Comparison of ENCODE assay signal across 8 mouse cellular contexts in the genomic region with DNA sequence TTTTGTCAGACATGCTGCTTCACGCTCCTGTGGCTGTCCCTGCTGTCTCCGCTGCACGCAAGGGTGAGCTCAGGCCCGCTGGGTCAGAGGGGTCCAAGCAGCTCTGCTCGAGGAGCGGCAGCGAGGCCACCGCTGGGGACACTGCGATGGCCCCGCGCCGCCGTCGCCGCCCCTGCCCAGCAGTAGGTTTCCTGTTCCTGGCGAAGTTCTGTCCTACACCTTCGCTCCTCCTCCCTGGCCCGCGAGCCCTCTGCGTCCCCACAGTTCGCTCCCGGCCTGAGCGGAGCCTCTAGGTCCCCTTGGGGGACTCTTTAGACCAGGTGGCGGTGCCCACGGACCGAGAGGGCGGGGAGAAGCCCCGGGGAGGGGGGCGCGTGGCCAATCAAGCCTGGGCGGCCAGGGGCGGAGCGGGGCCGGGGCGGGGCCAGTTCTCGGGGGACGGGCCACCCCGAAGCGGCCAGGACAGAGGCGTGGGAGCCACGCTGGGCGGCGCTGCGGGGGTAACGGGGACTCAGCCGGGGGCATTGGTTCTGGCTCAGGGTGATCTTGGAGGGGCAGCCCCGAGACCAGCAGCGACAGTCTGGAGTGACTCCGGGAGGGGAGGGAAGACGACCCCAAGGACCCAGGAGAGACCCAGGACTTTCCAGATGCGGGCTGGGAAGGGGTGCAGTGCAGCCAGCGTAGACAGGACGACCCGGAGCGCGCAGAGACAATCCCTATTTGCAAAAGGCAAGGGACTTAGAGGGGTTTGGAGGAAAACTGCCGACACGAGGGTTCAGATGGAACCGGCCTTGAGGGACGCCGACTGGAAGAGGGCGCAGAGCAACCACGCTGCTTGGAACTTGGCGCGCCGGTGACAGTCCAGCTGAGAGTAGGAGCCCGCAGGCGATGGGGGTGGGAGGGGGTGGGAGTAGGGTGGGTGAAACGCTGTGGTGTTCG. TPM values are rescaled to one million over a fixed set of nuclear protein-coding genes. Genes with fewer than 3 reads are reported as not detected.
DNase-seq lines count a peak whose midpoint lies in the region.

Itpr2 (minus strand) TSS at position 358 of the 939 bp plus-strand sequence.

- no peaks in the 10 kb centered on the region for H3K36me3 ChIP-seq in hindbrain, embryonic 10.5 days

- H3K27me3 ChIP-seq in hindbrain, embryonic 10.5 days (ENCODE audit: insufficient read depth, poor library complexity, severe bottlenecking) = peaks cover 47% of the 10 kb centered on the region

- peak within 1 kb of the TSS; percentile 78 for H3K4me3 ChIP-seq in hindbrain, embryonic 10.5 days

- DNase-seq in Muller cell, postnatal 12 days (ENCODE audit: inconsistent ontology term) = peak; percentile 96
- DNase-seq in cerebellum, adult 9-11 months = peak; percentile 66
- peak; percentile 11 to 70 for DNase-seq in frontal cortex, adult 2 months (ENCODE audit: extremely low spot score in 1 of 2, low spot score in 1 of 2)
- peak; percentile 82 for DNase-seq in hindbrain, embryonic 10.5 days (ENCODE audit: low spot score)
- peak; percentile 72 to 80 for DNase-seq in layer of hippocampus, postnatal 14 days (ENCODE audit: low spot score in 2 of 2)
- peak; percentile 95 for DNase-seq in lung, postnatal 14 days
- DNase-seq in ovary, postnatal 36 days (ENCODE audit: low spot score) = peak; percentile 93
- peak; percentile 91 to 92 for DNase-seq in thymus, postnatal 36 days

- no peaks in the 10 kb centered on the region for H3K9me3 ChIP-seq in hindbrain, embryonic 10.5 days

- H3K4me1 ChIP-seq in hindbrain, embryonic 10.5 days (replicated peaks) = peaks cover 21% of the 10 kb centered on the region

- peak within 1 kb of the TSS; percentile 84 for H3K27ac ChIP-seq in hindbrain, embryonic 10.5 days

- under 1% methylated on average over 70 of the region's 70 CpGs for WGBS in hindbrain, embryonic 10.5 days

RNA-seq across cellular contexts. Expression of gene Itpr2, which starts in this region (rescaled TPM):
- 7.8 and 8.5 TPM in 2 replicates for polyA plus RNA-seq in frontal cortex, adult 2 months (2012; rRNA removed)
- polyA plus RNA-seq in hindbrain, embryonic 10.5 days (2016; fragmentation: Nextera tagmentation; extraction: Ambion mirVana) = 4.6 and 5.0 TPM in 2 replicates
- total RNA-seq in layer of hippocampus, postnatal 14 days (2021) = 10 to 100 TPM; 32.3 to 35.0 TPM

Comparison
In these comparisons a context has a peak if more than half of its experiments do, and no peak if none do; other contexts are left out.
1. Peak in every context shown above with its lines: DNase-seq, H3K4me3 ChIP-seq and H3K27ac ChIP-seq.
2. DNase-seq: peak in every context shown above with its lines; median percentile 96 in Muller cell, postnatal 12 days; 95 in lung, postnatal 14 days; 93 in ovary, postnatal 36 days; 92 in thymus, postnatal 36 days; 82 in hindbrain, embryonic 10.5 days; 76 in layer of hippocampus, postnatal 14 days; 66 in cerebellum, adult 9-11 months; 40 in frontal cortex, adult 2 months.